Mouse (Mus musculus): ENCODE data around the gene E130218I03Rik. TPM values are rescaled to one million over a fixed set of nuclear protein-coding genes. Genes with fewer than 3 reads are reported as not detected.
A peak's percentile ranks its signal among the peaks of the same experiment; 100 is the strongest.

The E130218I03Rik gene
- polyA plus RNA-seq, 1 experiment from 2014 or later: 0.35 TPM

DNA sequence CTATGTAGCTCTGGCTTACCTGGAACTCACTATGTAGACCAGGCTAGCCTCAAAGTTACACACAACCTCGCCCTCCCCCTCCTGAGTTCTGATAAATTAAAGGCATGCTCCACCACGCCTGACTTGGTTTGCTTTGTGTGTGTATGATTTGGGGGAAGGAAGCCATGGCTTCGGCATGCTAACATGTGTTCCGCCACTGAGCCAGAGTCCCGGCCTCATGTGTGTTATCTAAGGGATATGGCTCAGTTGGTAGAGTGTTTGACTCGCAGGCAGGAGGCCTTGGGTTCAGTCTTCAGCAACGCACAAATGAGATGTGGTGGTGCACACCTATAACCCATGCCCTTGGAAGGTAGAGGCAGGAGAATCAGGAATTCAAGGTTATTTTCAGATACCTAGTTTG lies 28.5 kb downstream of the E130218I03Rik start:
- DNase-seq (ENCODE audit: low spot score): no peak
- no peak overlapping the region for H3K9ac ChIP-seq (ENCODE audit: low read length)
- no peaks in the 10 kb centered on the region for H3K27me3 ChIP-seq (ENCODE audit: control insufficient read depth, insufficient read depth, low read length)
- ATAC-seq (ENCODE audit: insufficient number of reproducible peaks, low FRiP score, low TSS enrichment, low read depth): no peak
- WGBS: 83% methylated on average over 7 of the region's 7 CpGs
- no peaks in the 10 kb centered on the region for H3K4me1 ChIP-seq (ENCODE audit: control insufficient read depth, insufficient read depth, low read length)
- no peak overlapping the region for H3K27ac ChIP-seq (replicated peaks; ENCODE audit: low read depth, low read length)
- peaks cover 5% of the 10 kb centered on the region; the same call in 1 of the 2 replicates for H3K36me3 ChIP-seq (ENCODE audit: control insufficient read depth, insufficient read depth, low read length)
- H3K4me3 ChIP-seq (ENCODE audit: low read depth, low read length): no peak overlapping the region
- H3K9me3 ChIP-seq (ENCODE audit: control insufficient read depth, low read length): no peaks in the 10 kb centered on the region
- H3K4me2 ChIP-seq (ENCODE audit: low read depth, severe bottlenecking): no peak overlapping the region

- no peak for DNase-seq (ENCODE audit: low spot score)
- Histone ChIP-seq H3K4me3 (ENCODE audit: low read depth, low read length) (no peak overlapping the region), H3K27ac (replicated peaks; ENCODE audit: low read depth, low read length) (no peak overlapping the region), H3K9me3 (ENCODE audit: control insufficient read depth, low read length) (no peaks in the 10 kb centered on the region), H3K4me2 (ENCODE audit: low read depth, severe bottlenecking) (peak overlapping the region; percentile 20; the same call in 1 of the 2 replicates), H3K36me3 (ENCODE audit: control insufficient read depth, insufficient read depth, low read length) (peaks cover 5% of the 10 kb centered on the region; the same call in 1 of the 2 replicates), H3K27me3 (ENCODE audit: control insufficient read depth, insufficient read depth, low read length) (no peaks in the 10 kb centered on the region), H3K4me1 (ENCODE audit: control insufficient read depth, insufficient read depth, low read length) (no peaks in the 10 kb centered on the region), H3K9ac (ENCODE audit: low read length) (no peak overlapping the region)
- 21% methylated on average over 12 of the region's 13 CpGs for WGBS
- ATAC-seq (ENCODE audit: insufficient number of reproducible peaks, low FRiP score, low TSS enrichment, low read depth): no peak
Measured at GRCm38 (mm10) chr4:134272731-134273416, 29.4 kb downstream of the E130218I03Rik start.

DNA sequence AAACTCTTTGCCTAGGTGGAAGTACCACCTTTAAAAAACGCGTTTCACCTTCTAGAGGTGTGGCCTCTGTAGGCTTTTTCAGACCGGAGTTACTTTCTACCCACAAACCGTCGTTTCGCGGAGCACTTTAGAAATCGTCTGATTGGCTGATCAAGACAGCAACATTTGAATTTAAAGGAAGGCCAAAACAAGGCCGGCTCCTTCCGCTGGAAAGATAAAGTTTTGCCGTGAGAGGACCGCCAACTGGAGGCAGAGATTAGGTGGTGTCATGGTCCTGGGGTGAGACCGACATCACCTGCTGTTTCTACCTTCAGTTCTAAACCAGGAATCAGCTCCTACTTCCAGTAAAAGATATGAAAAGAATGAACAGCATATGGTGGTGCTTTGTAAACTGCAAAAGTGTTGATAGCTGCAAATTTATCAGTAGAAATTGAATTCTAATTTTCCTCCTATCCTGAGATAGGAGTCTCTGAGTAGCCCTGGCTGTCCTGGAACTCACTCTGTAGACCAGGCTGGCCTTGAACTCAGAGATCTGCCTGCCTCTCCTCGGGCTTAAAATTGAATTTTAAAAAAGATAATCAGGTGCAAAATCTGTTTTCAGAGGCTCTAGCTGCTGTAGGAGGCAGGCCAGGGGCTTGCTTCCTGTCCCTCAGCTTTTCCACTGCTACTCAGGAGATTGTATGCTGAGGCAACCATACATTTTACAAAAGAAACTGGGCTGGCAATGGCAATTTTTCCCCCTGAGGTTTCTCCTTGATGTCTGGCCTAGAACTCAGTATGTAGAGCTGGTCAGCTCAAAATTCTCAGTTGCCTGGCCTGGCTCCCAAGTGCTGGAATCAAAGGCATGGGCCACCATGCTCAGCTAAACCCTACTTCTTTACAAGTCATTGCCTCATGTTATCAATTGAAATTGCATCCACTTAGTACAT lies 30.2 kb downstream of the E130218I03Rik start:
- H3K36me3 ChIP-seq (ENCODE audit: control insufficient read depth, insufficient read depth, low read length): peaks cover 9% of the 10 kb centered on the region; the same call in 1 of the 2 replicates
- H3K27me3 ChIP-seq (ENCODE audit: control insufficient read depth, insufficient read depth, low read length): no peaks in the 10 kb centered on the region
- H3K4me3 ChIP-seq (ENCODE audit: low read depth, low read length): no peak overlapping the region
- 6% methylated on average over 14 of the region's 14 CpGs for WGBS
- H3K9ac ChIP-seq (ENCODE audit: low read length): no peak overlapping the region
- DNase-seq (ENCODE audit: low spot score) (peak; percentile 41), ATAC-seq (ENCODE audit: insufficient number of reproducible peaks, low FRiP score, low TSS enrichment, low read depth) (no peak)
- peak overlapping the region; percentile 16; the same call in 1 of the 2 replicates for H3K4me2 ChIP-seq (ENCODE audit: low read depth, severe bottlenecking)
- no peaks in the 10 kb centered on the region for H3K4me1 ChIP-seq (ENCODE audit: control insufficient read depth, insufficient read depth, low read length)
- H3K9me3 ChIP-seq (ENCODE audit: control insufficient read depth, low read length): no peaks in the 10 kb centered on the region
- no peak overlapping the region for H3K27ac ChIP-seq (replicated peaks; ENCODE audit: low read depth, low read length)

DNA sequence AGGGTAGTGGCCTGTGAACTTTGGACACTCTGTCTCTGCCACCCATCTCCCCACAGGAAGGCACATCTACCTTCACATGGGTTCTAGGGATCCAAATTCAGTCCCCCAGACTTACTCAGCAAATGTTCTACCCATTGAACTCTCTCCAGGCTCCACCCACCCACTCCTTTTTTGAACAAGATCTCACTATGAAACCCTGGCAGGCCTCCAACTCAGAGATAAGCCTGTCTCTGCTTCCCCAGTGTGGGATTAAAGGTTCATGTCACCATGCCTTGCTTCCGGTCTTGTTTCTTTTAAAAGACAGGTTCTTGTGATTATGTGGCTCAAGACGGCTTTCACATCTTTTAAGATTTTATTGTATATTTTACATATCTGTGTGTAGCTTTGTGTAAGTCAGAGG lies 41.5 kb downstream of the E130218I03Rik start:
- DNase-seq (ENCODE audit: low spot score) (no peak), ATAC-seq (ENCODE audit: insufficient number of reproducible peaks, low FRiP score, low TSS enrichment, low read depth) (no peak)
- no peaks in the 10 kb centered on the region for H3K9me3 ChIP-seq (ENCODE audit: control insufficient read depth, low read length)
- no peak overlapping the region for H3K4me3 ChIP-seq (ENCODE audit: low read depth, low read length)
- H3K36me3 ChIP-seq (ENCODE audit: control insufficient read depth, insufficient read depth, low read length): peaks cover 2% of the 10 kb centered on the region; the same call in 1 of the 2 replicates
- H3K9ac ChIP-seq (ENCODE audit: low read length): no peak overlapping the region
- no peak overlapping the region for H3K27ac ChIP-seq (replicated peaks; ENCODE audit: low read depth, low read length)
- WGBS: 94% methylated on average over 2 of the region's 2 CpGs
- no peak overlapping the region for H3K4me2 ChIP-seq (ENCODE audit: low read depth, severe bottlenecking)
- H3K27me3 ChIP-seq (ENCODE audit: control insufficient read depth, insufficient read depth, low read length): no peaks in the 10 kb centered on the region
- H3K4me1 ChIP-seq (ENCODE audit: control insufficient read depth, insufficient read depth, low read length): peaks cover 11% of the 10 kb centered on the region

DNA sequence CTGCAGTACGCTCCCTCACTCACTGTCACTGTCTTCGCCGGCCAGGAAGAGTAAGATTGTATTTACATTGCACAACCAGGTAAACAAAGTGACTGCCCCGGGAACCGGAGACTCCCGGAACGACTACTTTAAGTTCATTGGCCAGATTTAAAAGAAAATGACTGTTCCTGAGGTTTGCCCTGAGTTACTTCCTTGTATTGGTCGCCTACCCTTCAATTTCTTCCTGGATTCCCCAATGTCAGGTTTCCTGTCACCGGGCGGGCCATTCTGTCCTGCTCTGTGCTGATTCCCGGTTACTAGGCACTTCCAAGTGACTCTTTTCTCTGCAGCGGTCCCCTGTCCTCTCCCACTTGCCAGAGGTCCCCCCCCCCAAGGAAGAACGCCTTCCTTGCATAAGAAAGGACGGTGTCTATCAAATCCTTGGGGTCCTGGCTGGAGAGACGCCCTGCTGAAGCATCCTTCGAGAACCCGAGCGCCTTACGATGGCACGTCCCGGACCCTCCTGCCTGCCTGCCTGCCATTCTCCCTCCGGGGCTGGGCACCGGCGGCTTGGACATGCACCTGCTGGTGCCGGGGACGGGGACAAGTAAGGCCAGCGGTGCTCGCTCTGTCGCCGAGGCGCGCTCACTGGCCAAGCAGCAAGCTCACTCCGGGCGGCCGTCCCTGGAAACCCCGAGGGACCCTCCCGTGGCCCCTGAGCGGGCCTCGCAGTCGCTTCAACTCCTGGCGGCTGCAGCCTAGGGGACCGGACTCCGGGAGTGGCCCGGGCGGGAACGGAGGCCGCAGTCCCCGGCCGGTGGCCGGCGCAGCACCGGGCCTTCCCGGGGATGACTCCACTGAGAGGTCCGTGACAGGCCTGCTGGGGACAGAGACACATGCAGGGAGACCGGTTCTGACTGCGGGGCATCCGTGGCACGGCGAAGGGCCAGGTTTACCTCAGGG lies 43.0 kb downstream of the E130218I03Rik start:
- H3K27me3 ChIP-seq (ENCODE audit: control insufficient read depth, insufficient read depth, low read length): no peaks in the 10 kb centered on the region
- ATAC-seq (ENCODE audit: insufficient number of reproducible peaks, low FRiP score, low TSS enrichment, low read depth) (0 out of 2 replicates have a peak, but pooled peaks have one; percentile 2), DNase-seq (ENCODE audit: low spot score) (no peak)
- no peak overlapping the region; the same call in 1 of the 2 replicates for H3K27ac ChIP-seq (replicated peaks; ENCODE audit: low read depth, low read length)
- H3K4me2 ChIP-seq (ENCODE audit: low read depth, severe bottlenecking): peak overlapping the region; percentile 95
- H3K4me3 ChIP-seq (ENCODE audit: low read depth, low read length): peak overlapping the region; percentile 99
- H3K9ac ChIP-seq (ENCODE audit: low read length): peak overlapping the region; percentile 99
- no peaks in the 10 kb centered on the region; the same call in 1 of the 2 replicates for H3K36me3 ChIP-seq (ENCODE audit: control insufficient read depth, insufficient read depth, low read length)
- H3K9me3 ChIP-seq (ENCODE audit: control insufficient read depth, low read length): no peaks in the 10 kb centered on the region
- H3K4me1 ChIP-seq (ENCODE audit: control insufficient read depth, insufficient read depth, low read length): peaks cover 11% of the 10 kb centered on the region
- WGBS: 3% methylated on average over 59 of the region's 59 CpGs

DNA sequence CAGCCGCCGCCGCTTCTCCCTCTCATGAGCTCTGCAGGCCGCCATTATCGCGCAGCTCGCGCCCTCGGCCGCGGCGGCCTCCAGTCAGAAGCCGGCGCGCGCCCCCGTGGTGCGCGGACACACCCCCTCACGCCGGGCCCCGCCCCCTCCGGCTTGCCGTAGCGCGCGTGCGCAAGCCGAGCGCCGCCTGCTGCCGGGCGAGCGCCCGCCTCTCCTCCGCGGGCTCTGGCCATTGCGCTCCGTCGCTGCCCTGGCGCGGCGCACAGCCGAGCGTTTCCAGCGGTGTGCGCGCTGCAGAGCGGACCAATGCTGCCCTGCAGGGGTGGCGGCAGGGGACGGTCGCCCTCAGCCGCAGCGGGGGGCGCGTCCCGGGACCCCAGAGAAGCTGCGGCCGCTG lies 43.7 kb downstream of the E130218I03Rik start:
- H3K4me2 ChIP-seq (ENCODE audit: low read depth, severe bottlenecking): peak overlapping the region; percentile 95
- peak; percentile 97 for DNase-seq (ENCODE audit: low spot score)
- H3K4me3 ChIP-seq (ENCODE audit: low read depth, low read length): peak overlapping the region; percentile 99
- ATAC-seq (ENCODE audit: insufficient number of reproducible peaks, low FRiP score, low TSS enrichment, low read depth): peak; percentile 91
- peak overlapping the region; percentile 99 for H3K9ac ChIP-seq (ENCODE audit: low read length)
- H3K27ac ChIP-seq (replicated peaks; ENCODE audit: low read depth, low read length): peak overlapping the region; percentile 98
- peaks cover 11% of the 10 kb centered on the region for H3K4me1 ChIP-seq (ENCODE audit: control insufficient read depth, insufficient read depth, low read length)
- H3K36me3 ChIP-seq (ENCODE audit: control insufficient read depth, insufficient read depth, low read length): no peaks in the 10 kb centered on the region; the same call in 1 of the 2 replicates
- under 1% methylated on average over 57 of the region's 59 CpGs for WGBS
- no peaks in the 10 kb centered on the region for H3K27me3 ChIP-seq (ENCODE audit: control insufficient read depth, insufficient read depth, low read length)
- no peaks in the 10 kb centered on the region for H3K9me3 ChIP-seq (ENCODE audit: control insufficient read depth, low read length)

DNA sequence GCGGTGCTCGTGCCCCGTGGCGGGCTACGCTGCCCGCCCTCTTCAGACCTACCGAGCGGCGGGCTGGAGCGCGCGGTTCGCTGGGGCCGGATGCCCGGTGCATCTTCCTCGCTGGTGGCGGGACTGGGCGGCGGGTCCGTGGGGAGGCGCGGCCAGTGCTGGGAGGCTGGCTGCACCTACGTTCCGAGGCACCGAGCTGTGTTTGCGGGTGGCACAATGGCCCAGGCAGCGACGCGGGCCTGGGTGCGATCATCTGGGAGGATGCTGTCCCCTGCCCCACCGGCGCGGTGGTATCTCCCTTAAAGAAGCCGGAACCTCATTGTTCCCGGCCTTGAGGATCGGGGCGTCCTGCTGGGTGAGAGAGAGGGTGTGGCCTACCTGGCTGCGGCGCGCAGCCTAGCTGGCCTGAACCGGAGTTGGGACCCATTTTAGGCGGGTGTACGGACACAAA lies 44.1 kb downstream of the E130218I03Rik start, which contains the start of gene Pdik1l:
Gene Pdik1l, minus strand, starts transcription at position 321 of the 451 bp plus-strand sequence.
- Histone ChIP-seq H3K9ac (ENCODE audit: low read length) (peak within 1 kb of the TSS; percentile 99), H3K9me3 (ENCODE audit: control insufficient read depth, low read length) (no peaks in the 10 kb centered on the region), H3K27me3 (ENCODE audit: control insufficient read depth, insufficient read depth, low read length) (no peaks in the 10 kb centered on the region), H3K27ac (replicated peaks; ENCODE audit: low read depth, low read length) (peak within 1 kb of the TSS; percentile 98), H3K36me3 (ENCODE audit: control insufficient read depth, insufficient read depth, low read length) (no peaks in the 10 kb centered on the region; the same call in 1 of the 2 replicates), H3K4me1 (ENCODE audit: control insufficient read depth, insufficient read depth, low read length) (peaks cover 11% of the 10 kb centered on the region), H3K4me3 (ENCODE audit: low read depth, low read length) (peak within 1 kb of the TSS; percentile 99), H3K4me2 (ENCODE audit: low read depth, severe bottlenecking) (peak within 1 kb of the TSS; percentile 95)
- ATAC-seq (ENCODE audit: insufficient number of reproducible peaks, low FRiP score, low TSS enrichment, low read depth) (peak; percentile 82), DNase-seq (ENCODE audit: low spot score) (peak; percentile 86)
- under 1% methylated on average over 39 of the region's 43 CpGs for WGBS

All from limb, embryonic 11.5 days (tissue).